Mouse (Mus musculus) ES-E14 (cell line): Measurements from ENCODE around the gene Slc25a13. TPM values are rescaled to one million over a fixed set of nuclear protein-coding genes. Genes with fewer than 3 reads are reported as not detected.
A peak's percentile ranks its signal among the peaks of the same experiment; 100 is the strongest.

Source experiments
- DNase-seq: peaks from one replicate; pipeline ENCODE4 v3.0.0-alpha.2; 2013; ENCODE audit warnings: low read depth, low spot score
- H3K27ac ChIP-seq: 2 replicates; pipeline ENCODE4 v1.5.1; 2012; ENCODE audit warnings: low read depth, mild to moderate bottlenecking, low read length, moderate library complexity, mixed read lengths; ENCODE audit not compliant: poor library complexity, insufficient read depth, severe bottlenecking
- H3K36me3 ChIP-seq: 2 replicates; pipeline ENCODE4 v1.6.1; 2012; ENCODE audit warnings: mild to moderate bottlenecking, low read length, moderate library complexity, mixed read lengths; ENCODE audit not compliant: control insufficient read depth, poor library complexity, insufficient read depth, severe bottlenecking
- H3K4me1 ChIP-seq, 2 experiments: fragments of 150-350 bp in 1 of 2; sonication (generic) in 1 of 2; 2 replicates each; pipeline ENCODE4 v1.6.1; 2012; ENCODE audit warnings: low read length in 2 of 2, mild to moderate bottlenecking in 1 of 2, mixed read lengths in 1 of 2; ENCODE audit not compliant: control insufficient read depth in 2 of 2, insufficient read depth in 2 of 2, poor library complexity in 1 of 2
- H3K4me3 ChIP-seq, 2 experiments: fragments of 150-350 bp in 1 of 2; sonication (generic) in 1 of 2; 2 replicates each; pipeline ENCODE4 v1.5.1; 2012; ENCODE audit warnings: low read length in 2 of 2, low read depth in 1 of 2, mild to moderate bottlenecking in 1 of 2, mixed read lengths in 1 of 2; ENCODE audit not compliant: insufficient read depth in 1 of 2, poor library complexity in 1 of 2, severe bottlenecking in 1 of 2
- H3K9ac ChIP-seq: 2 replicates; pipeline ENCODE4 v1.6.1; 2012; ENCODE audit warnings: low read depth, mild to moderate bottlenecking, low read length, mixed read lengths; ENCODE audit not compliant: poor library complexity, insufficient read depth, severe bottlenecking
- H3K9me3 ChIP-seq: fragments of 150-350 bp; sonication (generic); 2 replicates; pipeline ENCODE4 v1.6.1; 2012; ENCODE audit warnings: low read depth, mild to moderate bottlenecking, low read length; ENCODE audit not compliant: control insufficient read depth, insufficient read depth
- CHD2 ChIP-seq: IDR thresholded peaks from 2 replicates; pipeline ENCODE4 v1.6.1; 2014; ENCODE audit warnings: mild to moderate bottlenecking, low read depth, low read length, inconsistent platforms
- HCFC1 ChIP-seq: IDR thresholded peaks from 2 replicates; pipeline ENCODE4 v1.6.1; 2012; ENCODE audit warnings: low read length, inconsistent platforms, borderline replicate concordance; ENCODE audit not compliant: insufficient read depth
- MAFK ChIP-seq: IDR thresholded peaks from 2 replicates; pipeline ENCODE4 v1.6.1; 2014; ENCODE audit warnings: mild to moderate bottlenecking, low read depth, low read length, inconsistent platforms; ENCODE audit not compliant: insufficient read depth
- ZC3H11A ChIP-seq: IDR thresholded peaks from 2 replicates; pipeline ENCODE4 v1.6.1; 2012; ENCODE audit warnings: low read depth, mild to moderate bottlenecking, inconsistent platforms, low read length, borderline replicate concordance
- ZNF384 ChIP-seq: IDR thresholded peaks from 2 replicates; pipeline ENCODE4 v1.6.1; 2012; ENCODE audit warnings: low read depth, low read length, inconsistent platforms
- in situ Hi-C, 2 experiments: fragments of 600-800 bp; cut with MboI; formaldehyde crosslinking; loops; one replicate each; pipeline ENCODE4 v1.15.1; 2025; ENCODE audit warnings: low sequenced_read_pairs in 2 of 2, inconsistent platforms in 1 of 2; ENCODE audit not compliant: unreplicated experiment in 2 of 2
- total RNA-seq: library from RNA; depleted of rRNA; stranded (reverse); fragments of 300-350 nt; gene quantifications from 2 replicates; pipeline ENCODE4 v1.2.3, GENCODE M21; 2012

The Slc25a13 gene
- total RNA-seq, 1 experiment, result 53.5 TPM

- H3K9ac ChIP-seq, result no peak overlapping the region
- in situ Hi-C loops, result no loop called here
Measured at GRCm38 (mm10) chr6:6071038-6071437, 145.9 kb downstream of the Slc25a13 start.

GRCm38 (mm10) chr6:6070015-6070414, 147.0 kb downstream of the Slc25a13 start:
- in situ Hi-C loops, result no loop called here
- Histone ChIP-seq H3K9ac (no peak overlapping the region), H3K36me3 (peaks cover 2% of the 10 kb centered on the region), H3K9me3 (no peaks in the 10 kb centered on the region), H3K4me3 (no peak overlapping the region), H3K27ac (no peak overlapping the region), H3K4me1 (peaks cover 0 to 4% of the 10 kb centered on the region in 2 experiments; a peak in 2 of 4 replicates)
- DNase-seq, result no peak
- TF ChIP-seq ZNF384 (0 out of 2 replicates have a peak, but pooled peaks have one; percentile 42), ZC3H11A (no peak), CHD2 (no peak)

More at GRCm38 (mm10) chr6:6071038-6071437, 145.9 kb downstream of the Slc25a13 start:
- H3K4me3 ChIP-seq, result no peak overlapping the region
- no peak overlapping the region for H3K27ac ChIP-seq
- H3K4me1 ChIP-seq, result peaks cover 0 to 4% of the 10 kb centered on the region in 2 experiments; a peak in 2 of 4 replicates
- H3K36me3 ChIP-seq, result peaks cover 2% of the 10 kb centered on the region
- no peak for DNase-seq
- TF ChIP-seq HCFC1, result no peak
- no peak for TF ChIP-seq ZNF384
- TF ChIP-seq ZC3H11A, result no peak
- no peak for TF ChIP-seq CHD2
- no peak for TF ChIP-seq MAFK
- H3K9me3 ChIP-seq, result no peaks in the 10 kb centered on the region

GRCm38 (mm10) chr6:6067201-6067600, 149.8 kb downstream of the Slc25a13 start:
- H3K9me3 ChIP-seq, result no peaks in the 10 kb centered on the region
- in situ Hi-C loops, result no loop called here

GRCm38 (mm10) chr6:6058548-6058947, 158.4 kb downstream of the Slc25a13 start:
- H3K27ac ChIP-seq, result no peak overlapping the region

More at GRCm38 (mm10) chr6:6067201-6067600, 149.8 kb downstream of the Slc25a13 start:
- H3K9ac ChIP-seq, result no peak overlapping the region
- peaks cover 0 to 4% of the 10 kb centered on the region in 2 experiments; a peak in 2 of 4 replicates for H3K4me1 ChIP-seq
- TF ChIP-seq ZC3H11A (no peak), MAFK (no peak), ZNF384 (no peak)
- H3K27ac ChIP-seq, result no peak overlapping the region
- no peak overlapping the region for H3K4me3 ChIP-seq
- H3K36me3 ChIP-seq, result peaks cover 5% of the 10 kb centered on the region
- DNase-seq, result no peak

GRCm38 (mm10) chr6:6053946-6054345, 163.0 kb downstream of the Slc25a13 start:
- TF ChIP-seq MAFK, result no peak
- no peak for TF ChIP-seq ZC3H11A
- TF ChIP-seq ZNF384, result no peak
- TF ChIP-seq CHD2, result no peak
- TF ChIP-seq HCFC1, result no peak
- Histone ChIP-seq H3K9me3 (no peaks in the 10 kb centered on the region), H3K4me1 (no peaks in the 10 kb centered on the region), H3K9ac (no peak overlapping the region), H3K4me3 (no peak overlapping the region), H3K36me3 (no peaks in the 10 kb centered on the region), H3K27ac (no peak overlapping the region)
- in situ Hi-C loops, result no loop called here
- no peak for DNase-seq

More at GRCm38 (mm10) chr6:6058548-6058947, 158.4 kb downstream of the Slc25a13 start:
- Histone ChIP-seq H3K4me1 (no peaks in the 10 kb centered on the region), H3K36me3 (no peaks in the 10 kb centered on the region), H3K9me3 (no peaks in the 10 kb centered on the region), H3K4me3 (no peak overlapping the region), H3K9ac (no peak overlapping the region)
- in situ Hi-C loops, result no loop called here
- DNase-seq, result no peak
- TF ChIP-seq CHD2, result no peak
- TF ChIP-seq HCFC1, result no peak
- no peak for TF ChIP-seq ZC3H11A
- no peak for TF ChIP-seq ZNF384
